Mouse (Mus musculus) thymus, adult 2 months (tissue): Measurements from ENCODE around the gene Bckdha. TPM values are rescaled to one million over a fixed set of nuclear protein-coding genes. Genes with fewer than 3 reads are reported as not detected.

ENCODE experiments used
- DNase-seq: peaks from one replicate; pipeline ENCODE4 v3.0.0; 2021
- H3K27ac ChIP-seq: fragments of 200-500 bp; 2 replicates; pipeline ENCODE4 v1.5.1; 2012; ENCODE audit warnings: low read length, control low read depth; ENCODE audit not compliant: control insufficient read depth, insufficient read depth
- H3K27me3 ChIP-seq: fragments of 200-500 bp; 2 replicates; pipeline ENCODE4 v1.6.1; 2012; ENCODE audit warnings: mild to moderate bottlenecking, low read length, moderate library complexity, mixed read lengths; ENCODE audit not compliant: control insufficient read depth, insufficient read depth
- H3K36me3 ChIP-seq: fragments of 200-500 bp; 2 replicates; pipeline ENCODE4 v1.6.1; 2012; ENCODE audit warnings: mild to moderate bottlenecking, low read length, moderate library complexity; ENCODE audit not compliant: control insufficient read depth, insufficient read depth
- H3K4me1 ChIP-seq: fragments of 200-500 bp; replicated peaks from 2 replicates; pipeline ENCODE4 v1.6.1; 2012; ENCODE audit warnings: low read length; ENCODE audit not compliant: control insufficient read depth, insufficient read depth
- H3K4me3 ChIP-seq: fragments of 200-500 bp; 2 replicates; pipeline ENCODE4 v1.5.1; 2012; ENCODE audit warnings: mild to moderate bottlenecking, low read length, control low read depth, moderate library complexity; ENCODE audit not compliant: control insufficient read depth, insufficient read depth
- CTCF ChIP-seq: fragments of 200-500 bp; IDR thresholded peaks from 2 replicates; pipeline ENCODE4 v1.5.1; 2012; ENCODE audit warnings: mild to moderate bottlenecking, control low read depth, low read length, moderate library complexity, borderline replicate concordance; ENCODE audit not compliant: control insufficient read depth, poor library complexity, insufficient read depth; ENCODE audit errors: extremely low read depth
- POLR2A ChIP-seq: fragments of 200-500 bp; IDR thresholded peaks from 2 replicates; pipeline ENCODE4 v1.6.1; 2012; ENCODE audit warnings: mild to moderate bottlenecking, low read length, control low read depth, moderate library complexity; ENCODE audit not compliant: control insufficient read depth, poor library complexity, insufficient read depth; ENCODE audit errors: extremely low read depth
- WGBS: fragments of 180-500 bp; shearing (Covaris S2); methylation state at CpG from one replicate; pipeline ENCODE4 v1.1.7; 2018; 5-methylcytosine and 5-hydroxymethylcytosine counted together
- polyA plus RNA-seq: library from polyadenylated mRNA; depleted of rRNA; stranded (reverse); fragments of >200 nt; gene quantifications from 2 replicates; pipeline ENCODE4 v1.2.3, GENCODE M21; 2012; rRNA removed

Bckdha gene
- polyA plus RNA-seq, 1 experiment: 181 TPM

- no peak overlapping the region for H3K4me3 ChIP-seq
- no peaks in the 10 kb centered on the region for H3K4me1 ChIP-seq
- no peaks in the 10 kb centered on the region for H3K27me3 ChIP-seq
- 20% methylated on average over 10 of the region's 10 CpGs for WGBS
- TF ChIP-seq POLR2A (no peak), CTCF (peak; percentile 52; the same call in 1 of the 2 replicates)
- no peaks in the 10 kb centered on the region for H3K36me3 ChIP-seq
- peak; percentile 73 for DNase-seq
- H3K27ac ChIP-seq: no peak overlapping the region
These were observed 59.1 kb downstream of the Bckdha start for GRCm38 (mm10) chr7:25599663-25600062.

DNA sequence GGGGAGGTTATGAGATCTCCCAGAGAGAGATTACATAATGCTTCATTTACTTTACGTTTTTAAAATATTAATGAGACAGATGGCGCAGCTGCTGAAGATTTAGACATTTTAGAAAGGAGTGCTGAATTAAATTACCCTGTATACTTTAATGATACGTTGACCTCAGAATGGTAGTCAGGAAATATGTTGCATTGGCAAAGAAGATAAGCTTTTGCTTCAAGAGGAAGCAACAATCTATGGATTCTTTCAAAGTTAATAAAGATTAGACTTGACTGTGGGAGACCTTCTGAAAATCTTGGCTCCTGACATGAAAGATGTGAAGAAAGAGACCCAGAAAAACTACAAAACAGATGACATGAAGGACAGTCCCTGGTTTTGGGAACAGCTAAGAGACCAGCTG lies 64.9 kb downstream of the Bckdha start:
- no peaks in the 10 kb centered on the region for H3K36me3 ChIP-seq
- WGBS: 67% methylated on average over 3 of the region's 3 CpGs

DNA sequence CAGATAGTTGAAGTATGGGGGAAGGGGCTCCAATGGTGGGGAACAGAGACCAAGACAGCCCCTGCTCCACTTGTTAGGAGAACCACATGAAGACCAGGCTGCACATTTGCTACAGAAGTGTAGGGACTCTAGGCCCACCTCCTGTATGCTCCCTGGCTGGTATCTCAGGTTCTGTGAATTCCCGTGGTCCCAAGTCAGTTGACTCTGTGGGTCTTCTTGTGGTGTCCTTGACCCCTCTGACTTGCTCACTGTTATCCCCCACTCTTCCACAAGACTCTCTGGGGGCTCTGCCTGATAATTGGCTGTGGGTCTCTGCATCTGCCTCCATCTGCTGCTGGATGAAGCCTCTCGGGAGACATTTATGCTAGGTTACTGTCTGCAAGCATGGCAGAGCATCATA lies 67.6 kb downstream of the Bckdha start:
- 96% methylated on average over 2 of the region's 2 CpGs for WGBS
- TF ChIP-seq CTCF: no peak
- TF ChIP-seq POLR2A: no peak
- DNase-seq: no peak

More for the DNA sequence above, 64.9 kb downstream of the Bckdha start:
- Histone ChIP-seq H3K27me3 (no peaks in the 10 kb centered on the region), H3K27ac (no peak overlapping the region), H3K4me3 (no peak overlapping the region), H3K4me1 (no peaks in the 10 kb centered on the region)
- no peak for TF ChIP-seq CTCF
- no peak for TF ChIP-seq POLR2A
- DNase-seq: no peak

DNA sequence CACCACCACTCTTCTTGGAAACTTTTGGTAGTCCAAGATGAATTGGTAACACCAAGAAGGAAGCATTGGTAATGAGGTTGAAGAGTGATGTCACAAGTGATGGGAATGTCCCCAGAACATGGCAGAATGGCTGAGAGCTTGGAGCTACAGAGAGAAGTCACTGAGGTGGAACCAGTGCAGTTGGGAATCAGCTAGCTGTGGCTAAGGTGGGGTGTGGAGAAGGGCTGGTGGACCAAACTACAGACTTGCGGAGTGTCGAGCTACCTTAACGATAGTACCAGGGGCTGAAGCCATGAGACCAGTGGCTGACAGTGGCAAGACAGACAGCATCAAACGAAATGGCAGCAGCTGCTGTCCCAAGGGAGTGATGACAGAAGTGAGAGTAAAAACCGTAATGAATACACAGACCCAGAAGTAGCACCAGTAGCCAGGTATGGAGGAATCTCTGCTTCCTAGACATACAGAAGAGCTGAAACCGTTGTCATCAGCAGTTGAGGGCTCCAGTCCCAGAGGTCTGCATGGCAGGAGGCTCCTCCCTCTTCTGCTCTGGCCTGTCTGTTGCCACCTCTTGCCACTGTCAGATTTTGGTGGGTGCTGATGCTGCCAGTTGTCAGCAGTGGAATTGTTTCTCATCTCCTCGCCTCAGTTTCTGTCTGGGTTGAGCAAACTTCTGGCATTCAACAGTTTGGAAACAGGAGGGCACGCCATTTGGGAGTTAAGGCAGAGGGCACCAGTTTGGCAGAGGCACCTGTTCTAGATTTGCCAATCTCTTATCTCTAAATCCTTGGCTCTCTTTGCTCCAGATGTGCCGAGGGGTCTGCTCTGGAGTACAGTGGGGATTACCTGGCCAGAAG lies 73.2 kb downstream of the Bckdha start:
- no peak overlapping the region for H3K4me3 ChIP-seq
- TF ChIP-seq POLR2A (no peak), CTCF (no peak)
- H3K36me3 ChIP-seq: no peaks in the 10 kb centered on the region
- DNase-seq: no peak
- no peak overlapping the region for H3K27ac ChIP-seq
- no peaks in the 10 kb centered on the region for H3K4me1 ChIP-seq
- no peaks in the 10 kb centered on the region for H3K27me3 ChIP-seq
- 87% methylated on average over 9 of the region's 9 CpGs for WGBS

More for the DNA sequence above, 67.6 kb downstream of the Bckdha start:
- H3K27me3 ChIP-seq: no peaks in the 10 kb centered on the region
- no peak overlapping the region for H3K4me3 ChIP-seq
- H3K4me1 ChIP-seq: no peaks in the 10 kb centered on the region
- H3K36me3 ChIP-seq: no peaks in the 10 kb centered on the region
- no peak overlapping the region for H3K27ac ChIP-seq

DNA sequence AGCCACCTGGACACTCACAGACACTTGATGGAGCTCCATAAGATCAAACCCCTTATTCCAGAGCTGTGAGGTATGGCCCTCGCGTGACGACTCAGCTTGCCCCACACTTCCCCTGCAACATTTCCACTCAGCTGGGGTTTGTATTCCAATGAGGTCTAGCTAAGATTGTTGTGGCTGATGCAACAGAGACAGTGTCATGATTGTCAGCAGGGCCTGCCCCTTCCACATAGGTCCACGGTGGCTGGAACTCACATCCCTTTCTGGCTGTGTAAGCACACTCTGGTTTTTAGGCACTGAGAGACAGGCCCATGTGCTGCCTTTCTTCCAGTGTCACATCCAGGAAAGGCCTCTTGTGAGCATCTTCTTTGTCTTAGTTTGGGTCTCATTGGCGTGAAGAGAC lies 74.1 kb downstream of the Bckdha start:
- no peak for DNase-seq
- Histone ChIP-seq H3K27me3 (no peaks in the 10 kb centered on the region), H3K27ac (no peak overlapping the region), H3K4me1 (no peaks in the 10 kb centered on the region), H3K4me3 (no peak overlapping the region), H3K36me3 (no peaks in the 10 kb centered on the region)
- WGBS: 94% methylated on average over 5 of the region's 5 CpGs
- TF ChIP-seq CTCF (no peak), POLR2A (no peak)

- no peaks in the 10 kb centered on the region for H3K36me3 ChIP-seq
- WGBS: 96% methylated on average over 15 of the region's 15 CpGs
- DNase-seq: no peak
- no peaks in the 10 kb centered on the region for H3K27me3 ChIP-seq
- peaks cover 3% of the 10 kb centered on the region for H3K4me1 ChIP-seq
- TF ChIP-seq POLR2A (no peak), CTCF (no peak)
- no peak overlapping the region for H3K27ac ChIP-seq
- H3K4me3 ChIP-seq: no peak overlapping the region
These were observed 76.4 kb downstream of the Bckdha start for GRCm38 (mm10) chr7:25582301-25582810.

Other genes with a start within 250 kb of the Bckdha start
- 0.56 and 1.2 TPM in 2 replicates for gene Cxcl17, start 246.1 kb downstream of the Bckdha start, polyA plus RNA-seq
- gene Ceacam1, start 181.4 kb downstream of the Bckdha start, polyA plus RNA-seq: 5.0 and 5.8 TPM in 2 replicates
- gene Ceacam2, start 119.1 kb downstream of the Bckdha start, polyA plus RNA-seq: 0.22 TPM in 1 of 2 replicates, not detected in the other
- not detected in 2 replicates for gene Erich4, start 43.1 kb downstream of the Bckdha start, polyA plus RNA-seq
- gene Dmac2, start 39.6 kb downstream of the Bckdha start, polyA plus RNA-seq: 80.2 and 86.2 TPM in 2 replicates
- gene B3gnt8, start 32.3 kb downstream of the Bckdha start, polyA plus RNA-seq: 28.7 and 32.8 TPM in 2 replicates
- 141 and 146 TPM in 2 replicates for gene Exosc5, start 183 bp upstream of the Bckdha start, polyA plus RNA-seq
- gene Tmem91, start 16.2 kb upstream of the Bckdha start, polyA plus RNA-seq: 1.4 and 2.9 TPM in 2 replicates
- gene B9d2, start 21.8 kb upstream of the Bckdha start, polyA plus RNA-seq: 153 and 164 TPM in 2 replicates
- gene Tgfb1, start 28.0 kb upstream of the Bckdha start, polyA plus RNA-seq: 125 and 157 TPM in 2 replicates
- gene Ccdc97, start 60.1 kb upstream of the Bckdha start, polyA plus RNA-seq: 184 and 185 TPM in 2 replicates
- 102 and 134 TPM in 2 replicates for gene Hnrnpul1, start 95.8 kb upstream of the Bckdha start, polyA plus RNA-seq
- gene Axl, start 129.7 kb upstream of the Bckdha start, polyA plus RNA-seq: 67.0 and 75.0 TPM in 2 replicates
- gene Cyp2s1, start 157.9 kb upstream of the Bckdha start, polyA plus RNA-seq: 2.7 and 5.2 TPM in 2 replicates
- 0.15 and 0.23 TPM in 2 replicates for gene Cyp2b10, start 238.6 kb upstream of the Bckdha start, polyA plus RNA-seq